13 mouse cellular contexts compared by ENCODE assay signal in genomic region chr13:69687023-69687422, GRCm38 (mm10). TPM values are rescaled to one million over a fixed set of nuclear protein-coding genes. Genes with fewer than 3 reads are reported as not detected.
A peak's percentile ranks its signal among the peaks of the same experiment; 100 is the strongest.
DNase-seq lines count a peak whose midpoint lies in the region; ATAC-seq and TF ChIP-seq lines count a peak whose summit lies in the region.
"Had no signal": no experiment of that assay in that cellular context is flagged by ENCODE, and none has a peak within 500 bp of the region (broad histone marks: within the 10 kb centered on the region; RNA-seq: fewer than 3 reads in every experiment).

No protein-coding gene starts in this region.

- no peak for TF ChIP-seq EP300 in heart, adult 2 months (IDR thresholded peaks at IDR 0.05; ENCODE audit: insufficient read depth, low read depth, low read length)
- TF ChIP-seq EP300 in ES-Bruce4 (IDR thresholded peaks at IDR 0.05; ENCODE audit: insufficient read depth, low read depth, low read length): no peak

- H3K27me3 ChIP-seq in heart, adult 2 months (ENCODE audit: control insufficient read depth, insufficient read depth, low read length): no peaks in the 10 kb centered on the region
- no peaks in the 10 kb centered on the region for H3K27me3 ChIP-seq in ES-Bruce4 (ENCODE audit: control insufficient read depth, insufficient read depth, low read length, poor library complexity, severe bottlenecking)
- H3K27me3 ChIP-seq: embryonic facial prominence, embryonic 15.5 days; hindbrain, embryonic 15.5 days; lung, embryonic 15.5 days; Patski had no signal

- intact Hi-C loops in heart, adult 2 months (cut with DNase I): no loop called here
- intact Hi-C loops in left cerebral cortex, postnatal 4 days (cut with DNase I): no loop called here

- H3K27ac ChIP-seq in heart, adult 2 months: no peak overlapping the region
- no peak overlapping the region for H3K27ac ChIP-seq in ES-Bruce4 (ENCODE audit: insufficient read depth, low read length)
- H3K27ac ChIP-seq: embryonic facial prominence, embryonic 15.5 days; hindbrain, embryonic 15.5 days; lung, embryonic 15.5 days; midbrain, embryonic 12.5 days had no signal

- H3K4me3 ChIP-seq in heart, adult 2 months: no peak overlapping the region
- H3K4me3 ChIP-seq in ES-Bruce4 (ENCODE audit: low read depth, low read length): no peak overlapping the region
- H3K4me3 ChIP-seq: embryonic facial prominence, embryonic 15.5 days; hindbrain, embryonic 15.5 days; lung, embryonic 15.5 days; midbrain, embryonic 12.5 days had no signal

- ATAC-seq in granulocyte monocyte progenitor cell, adult 5-6 weeks (replicated peaks; ENCODE audit: poor library complexity, severe bottlenecking): no peak
- ATAC-seq: Patski had no signal

- peak; percentile 19; the same call in 1 of the 2 replicates for TF ChIP-seq CTCF in heart, adult 2 months (IDR thresholded peaks at IDR 0.05)
- TF ChIP-seq CTCF in ES-Bruce4 (IDR thresholded peaks at IDR 0.05; ENCODE audit: low read depth, low read length): peak; percentile 60

- H3K79me2 ChIP-seq in heart, adult 2 months (replicated peaks; ENCODE audit: control insufficient read depth, insufficient read depth, low read length): no peaks in the 10 kb centered on the region

- no peak overlapping the region for H3K9ac ChIP-seq in heart, adult 2 months (ENCODE audit: low read depth, low read length)
- no peak overlapping the region for H3K9ac ChIP-seq in ES-Bruce4 (ENCODE audit: low read depth, poor library complexity, severe bottlenecking)
- H3K9ac ChIP-seq: embryonic facial prominence, embryonic 15.5 days; hindbrain, embryonic 15.5 days; lung, embryonic 15.5 days; midbrain, embryonic 12.5 days had no signal

- no peak for TF ChIP-seq POLR2A in heart, adult 2 months (IDR thresholded peaks at IDR 0.05; ENCODE audit: insufficient read depth, low read depth, low read length)
- no peak for TF ChIP-seq POLR2A in ES-Bruce4 (IDR thresholded peaks at IDR 0.05; ENCODE audit: insufficient read depth, low read length)

- no peaks in the 10 kb centered on the region for H3K9me3 ChIP-seq in ES-Bruce4 (replicated peaks; ENCODE audit: control insufficient read depth, insufficient read depth, low read length, poor library complexity, severe bottlenecking)
- H3K9me3 ChIP-seq: embryonic facial prominence, embryonic 15.5 days; hindbrain, embryonic 15.5 days; lung, embryonic 15.5 days; midbrain, embryonic 12.5 days had no signal

- DNase-seq in heart, adult 2 months: no peak
- DNase-seq in heart, postnatal 4 days: no peak
- DNase-seq in left cerebral cortex, postnatal 4 days: peak; percentile 14
- DNase-seq in left cerebral cortex, adult 9 months (ENCODE audit: low spot score in 2 of 2): no peak
- peak; percentile 34 to 41 for DNase-seq in adrenal gland, postnatal 36 days
- DNase-seq: cerebellum, adult 2 months had no signal

- 54% methylated on average over 1 of the region's 1 CpGs for WGBS in heart, adult 2 months

- H3K4me1 ChIP-seq in heart, adult 2 months (ENCODE audit: control insufficient read depth, insufficient read depth, low read length): no peaks in the 10 kb centered on the region
- H3K4me1 ChIP-seq in ES-Bruce4 (ENCODE audit: control insufficient read depth, insufficient read depth, low read length): no peaks in the 10 kb centered on the region
- H3K4me1 ChIP-seq: embryonic facial prominence, embryonic 15.5 days; lung, embryonic 15.5 days had no signal

- H3K36me3 ChIP-seq in heart, adult 2 months (ENCODE audit: control insufficient read depth, insufficient read depth, low read length): no peaks in the 10 kb centered on the region
- no peaks in the 10 kb centered on the region for H3K36me3 ChIP-seq in ES-Bruce4 (ENCODE audit: control insufficient read depth, insufficient read depth, low read length, poor library complexity, severe bottlenecking)
- H3K36me3 ChIP-seq: embryonic facial prominence, embryonic 15.5 days; hindbrain, embryonic 15.5 days; lung, embryonic 15.5 days; midbrain, embryonic 12.5 days had no signal

RNA-seq across cellular contexts. Expression of gene Ube2ql1, which starts 52.7 kb away (rescaled TPM):
- total RNA-seq in heart, adult 2 months (2021): 1 to 10 TPM; 5.9 to 6.0 TPM
- 8.0 and 9.8 TPM in 2 replicates for polyA plus RNA-seq in heart, adult 2 months (2012; rRNA removed)
- 1 to 10 TPM; 1.3 to 1.4 TPM for total RNA-seq in heart, postnatal 4 days (2021)
- total RNA-seq in left cerebral cortex, postnatal 4 days (2021): 100 to 1,000 TPM; 180 TPM
- polyA plus RNA-seq in ES-Bruce4 (2011; ENCODE audit: insufficient read depth, insufficient read length, low read depth, missing spikeins): 1.0 and 1.5 TPM in 2 replicates
- 1 to 10 TPM in 1 of 2 experiments, under 1 TPM in 1; 0.76 to 3.5 TPM for total RNA-seq in adrenal gland, postnatal 36 days (2021)
- total RNA-seq in granulocyte monocyte progenitor cell, adult 5-6 weeks (2014; fragmentation: Nextera tagmentation): not detected in 2 replicates
- not detected in 2 replicates for total RNA-seq in granulocyte monocyte progenitor cell, adult 5-6 weeks (2017)

Comparison
In these comparisons a context has a peak if more than half of its experiments do, and no peak if none do; other contexts are left out.
1. DNase-seq: peak in left cerebral cortex, postnatal 4 days (single experiment) and adrenal gland, postnatal 36 days (2 of 2); none in heart, adult 2 months (0 of 2), heart, postnatal 4 days (single experiment) and left cerebral cortex, adult 9 months (0 of 2).
2. RNA of gene Ube2ql1, which starts 52.7 kb away (total RNA-seq): 180 TPM in left cerebral cortex, postnatal 4 days; 5.9 to 6.0 TPM in heart, adult 2 months, 0.76 to 3.5 TPM in adrenal gland, postnatal 36 days, 1.3 to 1.4 TPM in heart, postnatal 4 days and not detected in granulocyte monocyte progenitor cell, adult 5-6 weeks; every median in the first group is over 10 times any median in the second.